ENCODE assay signal across 10 mouse cellular contexts in the genomic region with DNA sequence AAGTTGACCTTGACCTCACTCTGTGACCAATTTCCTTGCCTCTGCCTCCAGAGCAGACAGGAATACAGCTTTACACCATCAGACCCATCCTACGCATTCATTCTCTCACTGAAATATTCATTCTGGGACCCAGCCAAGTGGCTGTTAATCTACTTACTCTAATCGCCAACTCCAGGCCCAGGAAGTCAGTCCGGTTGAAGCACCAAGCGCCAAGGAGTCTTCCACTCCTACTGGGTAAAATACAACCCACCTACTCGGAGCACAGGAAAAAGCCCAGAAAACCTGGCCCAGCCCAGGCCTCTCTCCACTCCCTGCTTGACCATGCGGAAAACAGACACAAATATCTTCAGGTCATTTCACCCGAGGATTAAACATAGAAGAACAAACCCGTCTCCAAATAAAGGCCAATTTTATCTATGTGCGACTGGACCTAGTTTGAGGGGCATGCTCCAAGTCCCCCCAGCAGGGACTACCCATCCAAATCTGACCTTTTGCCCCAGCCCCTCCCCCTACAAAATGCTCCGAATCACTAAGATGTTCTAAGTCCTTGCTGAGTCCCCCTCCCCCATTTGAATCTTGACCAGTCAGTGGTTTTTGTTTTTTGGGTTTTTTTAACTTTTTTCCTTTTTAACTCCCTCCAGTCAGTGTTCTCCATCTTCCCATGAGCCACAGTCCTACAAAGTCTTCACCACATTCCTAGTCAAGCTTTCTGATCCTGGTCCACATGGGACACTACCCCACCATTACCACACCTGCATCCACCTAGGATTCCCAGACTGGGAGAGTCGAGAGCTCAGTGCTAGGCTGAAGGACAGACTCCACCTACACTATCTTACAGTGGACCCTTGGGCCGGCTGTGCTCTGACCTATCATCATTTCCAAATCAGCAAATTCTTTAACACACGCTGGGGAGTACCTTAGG. TPM values are rescaled to one million over a fixed set of nuclear protein-coding genes. Genes with fewer than 3 reads are reported as not detected.
DNase-seq lines count a peak whose midpoint lies in the region; ATAC-seq and TF ChIP-seq lines count a peak whose summit lies in the region.
"Had no signal": no experiment of that assay in that cellular context is flagged by ENCODE, and none has a peak within 500 bp of the region (broad histone marks: within the 10 kb centered on the region; RNA-seq: fewer than 3 reads in every experiment).

No protein-coding gene starts in this region.

- H3K9me3 ChIP-seq in forebrain, embryonic 10.5 days, result no peaks in the 10 kb centered on the region
- no peaks in the 10 kb centered on the region for H3K9me3 ChIP-seq in forebrain, postnatal 0 days (ENCODE audit: low read length)
- H3K9me3 ChIP-seq in midbrain, embryonic 13.5 days, result no peaks in the 10 kb centered on the region

- WGBS in forebrain, embryonic 10.5 days, result 51% methylated on average over 13 of the region's 13 CpGs
- 45% methylated on average over 13 of the region's 13 CpGs for WGBS in forebrain, postnatal 0 days
- 37% methylated on average over 13 of the region's 13 CpGs for WGBS in midbrain, embryonic 13.5 days

- peaks cover 26% of the 10 kb centered on the region for H3K4me1 ChIP-seq in forebrain, embryonic 10.5 days
- H3K4me1 ChIP-seq in forebrain, postnatal 0 days (ENCODE audit: insufficient read depth), result no peaks in the 10 kb centered on the region
- H3K4me1 ChIP-seq in midbrain, embryonic 13.5 days (replicated peaks), result 0 out of 2 replicates have a peak, but pooled peaks cover 4% of the 10 kb centered on the region

- no peak overlapping the region for H3K4me2 ChIP-seq in forebrain, postnatal 0 days (ENCODE audit: low read depth)
- no peak overlapping the region for H3K4me2 ChIP-seq in midbrain, embryonic 13.5 days (replicated peaks)

- peak overlapping the region; percentile 77 for H3K27ac ChIP-seq in forebrain, embryonic 10.5 days
- H3K27ac ChIP-seq in forebrain, postnatal 0 days (ENCODE audit: low read depth, low read length), result no peak overlapping the region
- H3K27ac ChIP-seq in midbrain, embryonic 13.5 days, result no peak overlapping the region; the same call in none of the 2 replicates

- ATAC-seq in forebrain, postnatal 0 days, result no peak
- peak; percentile 67 for ATAC-seq in midbrain, embryonic 13.5 days
- ATAC-seq in CD4-positive, CD25-positive, alpha-beta regulatory T cell, adult 4 months, result no peak

- DNase-seq in forebrain, embryonic 10.5 days (ENCODE audit: extremely low spot score, low spot score), result no peak
- DNase-seq in forebrain, postnatal 0 days, result no peak
- DNase-seq in ZHBTc4 (ENCODE audit: low read depth, low spot score), result peak; percentile 55
- DNase-seq in kidney, adult 11 months, result peak; percentile 78
- DNase-seq in thymus, postnatal 10 days (ENCODE audit: low spot score in 2 of 2), result no peak
- no peak for DNase-seq in embryo, embryonic 9.5 days (ENCODE audit: extremely low spot score)

- H3K4me3 ChIP-seq in forebrain, embryonic 10.5 days, result peak overlapping the region; percentile 8; the same call in 1 of the 2 replicates
- no peak overlapping the region for H3K4me3 ChIP-seq in forebrain, postnatal 0 days (ENCODE audit: low read depth, low read length)
- no peak overlapping the region for H3K4me3 ChIP-seq in midbrain, embryonic 13.5 days (replicated peaks)
- H3K4me3 ChIP-seq: megakaryocyte, embryonic 14.5 days had no signal

- no peaks in the 10 kb centered on the region for H3K36me3 ChIP-seq in forebrain, embryonic 10.5 days (replicated peaks)
- no peaks in the 10 kb centered on the region for H3K36me3 ChIP-seq in forebrain, postnatal 0 days (ENCODE audit: insufficient read depth)
- no peaks in the 10 kb centered on the region for H3K36me3 ChIP-seq in midbrain, embryonic 13.5 days

- no peaks in the 10 kb centered on the region for H3K27me3 ChIP-seq in forebrain, embryonic 10.5 days (ENCODE audit: poor library complexity, severe bottlenecking)
- H3K27me3 ChIP-seq in forebrain, postnatal 0 days (ENCODE audit: insufficient read depth, low read length), result no peaks in the 10 kb centered on the region
- no peaks in the 10 kb centered on the region for H3K27me3 ChIP-seq in midbrain, embryonic 13.5 days

- H3K9ac ChIP-seq in forebrain, postnatal 0 days, result no peak overlapping the region
- no peak overlapping the region for H3K9ac ChIP-seq in midbrain, embryonic 13.5 days (replicated peaks)

- no peak for TF ChIP-seq CTCF in forebrain, postnatal 0 days (IDR thresholded peaks at IDR 0.05; ENCODE audit: low read depth)

RNA-seq across cellular contexts. Expression of gene Folr1, which starts 2.1 kb away (rescaled TPM):
- polyA plus RNA-seq in forebrain, embryonic 10.5 days (2016; fragmentation: Nextera tagmentation; extraction: Ambion mirVana), result 11.9 and 13.1 TPM in 2 replicates
- total RNA-seq in forebrain, postnatal 0 days (2014; rRNA removed), result 7.0 and 10.5 TPM in 2 replicates
- 38.5 and 49.6 TPM in 2 replicates for polyA plus RNA-seq in forebrain, postnatal 0 days (2015; fragmentation: Nextera tagmentation; extraction: Ambion mirVana)
- polyA plus RNA-seq in midbrain, embryonic 13.5 days (2015; fragmentation: Nextera tagmentation; extraction: Ambion mirVana), result 11.1 and 13.2 TPM in 2 replicates
- not detected for polyA plus RNA-seq in CD4-positive, CD25-positive, alpha-beta regulatory T cell, adult 4 months (2017; shearing (Covaris generic))
- total RNA-seq: heart, adult 18-20 months had no signal

RNA-seq across cellular contexts. Expression of gene Anapc15, which starts 5.0 kb away (rescaled TPM):
- polyA plus RNA-seq in forebrain, embryonic 10.5 days (2016; fragmentation: Nextera tagmentation; extraction: Ambion mirVana), result 122 and 127 TPM in 2 replicates
- 47.0 and 64.2 TPM in 2 replicates for total RNA-seq in forebrain, postnatal 0 days (2014; rRNA removed)
- 68.8 and 73.3 TPM in 2 replicates for polyA plus RNA-seq in forebrain, postnatal 0 days (2015; fragmentation: Nextera tagmentation; extraction: Ambion mirVana)
- 79.0 and 92.2 TPM in 2 replicates for polyA plus RNA-seq in midbrain, embryonic 13.5 days (2015; fragmentation: Nextera tagmentation; extraction: Ambion mirVana)
- 10 to 100 TPM; 43.2 to 66.9 TPM for polyA plus RNA-seq in CD4-positive, CD25-positive, alpha-beta regulatory T cell, adult 4 months (2017; shearing (Covaris generic))

RNA-seq across cellular contexts. Expression of gene Folr2, which starts 11.5 kb away (rescaled TPM):
- 0.47 and 0.68 TPM in 2 replicates for polyA plus RNA-seq in forebrain, embryonic 10.5 days (2016; fragmentation: Nextera tagmentation; extraction: Ambion mirVana)
- 3.4 and 3.8 TPM in 2 replicates for total RNA-seq in forebrain, postnatal 0 days (2014; rRNA removed)
- polyA plus RNA-seq in forebrain, postnatal 0 days (2015; fragmentation: Nextera tagmentation; extraction: Ambion mirVana), result 2.5 and 3.0 TPM in 2 replicates
- 2.2 and 3.8 TPM in 2 replicates for polyA plus RNA-seq in midbrain, embryonic 13.5 days (2015; fragmentation: Nextera tagmentation; extraction: Ambion mirVana)
- not detected for polyA plus RNA-seq in CD4-positive, CD25-positive, alpha-beta regulatory T cell, adult 4 months (2017; shearing (Covaris generic))

RNA-seq across cellular contexts. Expression of gene Inppl1, which starts 30.5 kb away (rescaled TPM):
- polyA plus RNA-seq in forebrain, embryonic 10.5 days (2016; fragmentation: Nextera tagmentation; extraction: Ambion mirVana), result 45.8 and 46.2 TPM in 2 replicates
- total RNA-seq in forebrain, postnatal 0 days (2014; rRNA removed), result 14.7 and 15.4 TPM in 2 replicates
- polyA plus RNA-seq in forebrain, postnatal 0 days (2015; fragmentation: Nextera tagmentation; extraction: Ambion mirVana), result 6.6 and 9.6 TPM in 2 replicates
- 20.3 and 26.3 TPM in 2 replicates for polyA plus RNA-seq in midbrain, embryonic 13.5 days (2015; fragmentation: Nextera tagmentation; extraction: Ambion mirVana)
- polyA plus RNA-seq in CD4-positive, CD25-positive, alpha-beta regulatory T cell, adult 4 months (2017; shearing (Covaris generic)), result 1 to 10 TPM; 1.2 to 2.8 TPM

RNA-seq across cellular contexts. Expression of gene Lamtor1, which starts 37.2 kb away (rescaled TPM):
- polyA plus RNA-seq in forebrain, embryonic 10.5 days (2016; fragmentation: Nextera tagmentation; extraction: Ambion mirVana), result 157 and 165 TPM in 2 replicates
- total RNA-seq in forebrain, postnatal 0 days (2014; rRNA removed), result 96.3 and 105 TPM in 2 replicates
- 176 and 205 TPM in 2 replicates for polyA plus RNA-seq in forebrain, postnatal 0 days (2015; fragmentation: Nextera tagmentation; extraction: Ambion mirVana)
- polyA plus RNA-seq in midbrain, embryonic 13.5 days (2015; fragmentation: Nextera tagmentation; extraction: Ambion mirVana), result 146 and 158 TPM in 2 replicates
- 100 to 1,000 TPM; 104 to 141 TPM for polyA plus RNA-seq in CD4-positive, CD25-positive, alpha-beta regulatory T cell, adult 4 months (2017; shearing (Covaris generic))

Comparison
In these comparisons a context has a peak if more than half of its experiments do, and no peak if none do; other contexts are left out.
1. DNase-seq: peak in ZHBTc4 (single experiment) and kidney, adult 11 months (single experiment); none in forebrain, embryonic 10.5 days (single experiment), forebrain, postnatal 0 days (single experiment), thymus, postnatal 10 days (0 of 2) and embryo, embryonic 9.5 days (single experiment).
2. RNA of gene Folr1, which starts 2.1 kb away (polyA plus RNA-seq): 38.5 to 49.6 TPM in forebrain, postnatal 0 days, 11.1 to 13.2 TPM in midbrain, embryonic 13.5 days and 11.9 to 13.1 TPM in forebrain, embryonic 10.5 days; not detected in CD4-positive, CD25-positive, alpha-beta regulatory T cell, adult 4 months; every median in the first group is over 10 times any median in the second.